Mouse (Mus musculus): Measurements from ENCODE around the gene Six5.
A peak's percentile ranks its signal among the peaks of the same experiment; 100 is the strongest.

Six5 gene

DNA sequence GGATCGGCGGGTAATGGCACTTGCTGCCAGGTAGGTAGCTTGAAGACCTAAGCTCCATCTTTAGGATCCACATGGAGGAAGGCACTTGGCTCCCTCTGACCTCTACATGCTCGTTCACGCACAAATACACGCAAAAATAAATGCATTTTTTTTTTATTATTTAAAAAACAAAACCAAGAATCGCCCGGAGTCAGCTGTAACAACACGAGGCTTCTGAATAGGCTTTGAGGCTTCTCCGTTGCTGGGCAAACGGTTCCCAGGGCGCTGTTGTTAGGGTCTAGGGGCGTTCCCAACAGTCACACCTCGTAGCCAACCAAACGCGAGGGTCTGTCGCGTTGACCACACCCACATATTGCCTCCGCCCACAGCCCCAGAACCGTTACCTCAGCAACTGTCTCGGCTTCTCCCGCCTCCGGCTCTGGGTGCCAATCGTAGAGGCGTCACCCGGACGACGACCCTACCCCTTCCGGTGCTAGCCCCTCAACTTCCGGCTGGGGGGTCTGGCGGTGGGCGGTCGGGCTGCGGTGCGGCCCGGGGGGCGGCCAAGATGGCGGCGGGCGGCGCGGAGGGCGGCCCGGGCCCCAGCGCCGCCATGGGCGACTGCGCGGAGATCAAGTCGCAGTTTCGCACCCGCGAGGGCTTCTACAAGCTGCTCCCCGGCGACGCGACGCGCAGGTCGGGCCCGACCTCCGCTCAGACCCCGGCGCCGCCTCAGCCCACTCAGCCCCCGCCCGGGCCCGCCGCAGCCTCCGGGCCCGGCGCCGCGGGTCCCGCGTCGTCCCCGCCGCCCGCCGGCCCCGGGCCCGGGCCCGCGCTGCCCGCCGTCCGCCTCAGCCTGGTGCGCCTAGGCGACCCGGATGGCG lies 18.4 kb upstream of the Six5 start, which contains the start of gene Dmwd:
Gene Dmwd, plus strand, starts transcription at position 505 of the 863 bp plus-strand sequence.
- DNase-seq (ENCODE audit: low read depth, low spot score): peak; percentile 78

DNA sequence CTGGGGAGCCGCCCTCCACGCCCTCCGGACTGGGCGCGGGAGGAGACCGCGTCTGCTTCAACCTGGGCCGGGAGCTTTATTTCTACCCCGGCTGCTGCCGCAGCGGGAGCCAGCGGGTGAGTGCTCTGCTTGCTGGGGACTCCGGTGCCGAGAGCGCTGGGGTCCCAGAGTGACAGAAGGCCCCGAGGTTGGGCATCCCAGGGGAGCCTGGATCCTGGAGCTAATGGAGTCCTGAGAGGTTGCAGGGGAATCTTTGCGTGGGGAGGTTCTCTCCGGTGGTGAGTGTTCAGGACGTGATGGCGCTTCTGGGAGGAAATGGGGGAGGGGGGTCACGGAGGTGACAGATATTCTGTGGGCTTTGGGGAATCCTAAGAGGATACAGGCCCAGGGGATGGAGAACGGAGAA lies 17.8 kb upstream of the Six5 start:
- DNase-seq (ENCODE audit: low read depth, low spot score): no peak

GRCm38 (mm10) chr7:19077761-19078160 lies 16.6 kb upstream of the Six5 start:
- no peak for DNase-seq (ENCODE audit: low read depth, low spot score)

DNA sequence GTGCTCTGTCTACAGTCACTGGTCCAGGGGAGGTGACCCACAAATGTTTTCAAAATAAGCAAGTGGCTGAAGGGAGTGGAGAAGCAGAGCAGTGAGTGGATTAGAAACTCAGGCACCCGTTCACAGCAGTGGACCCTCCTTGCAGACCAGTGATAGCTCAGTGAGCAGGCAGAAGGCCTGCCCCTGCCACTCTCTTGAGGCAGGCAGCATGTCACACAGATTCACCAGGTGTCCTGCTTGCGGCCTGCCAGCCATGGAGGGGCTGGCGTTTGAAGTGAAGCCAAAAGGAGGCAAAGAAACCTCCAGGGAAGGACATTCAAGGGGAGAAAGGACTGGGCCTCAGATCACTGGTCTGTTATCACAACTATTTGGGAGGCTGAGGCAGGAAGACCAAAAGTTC lies 15.7 kb upstream of the Six5 start:
- DNase-seq (ENCODE audit: low read depth, low spot score): no peak

DNA sequence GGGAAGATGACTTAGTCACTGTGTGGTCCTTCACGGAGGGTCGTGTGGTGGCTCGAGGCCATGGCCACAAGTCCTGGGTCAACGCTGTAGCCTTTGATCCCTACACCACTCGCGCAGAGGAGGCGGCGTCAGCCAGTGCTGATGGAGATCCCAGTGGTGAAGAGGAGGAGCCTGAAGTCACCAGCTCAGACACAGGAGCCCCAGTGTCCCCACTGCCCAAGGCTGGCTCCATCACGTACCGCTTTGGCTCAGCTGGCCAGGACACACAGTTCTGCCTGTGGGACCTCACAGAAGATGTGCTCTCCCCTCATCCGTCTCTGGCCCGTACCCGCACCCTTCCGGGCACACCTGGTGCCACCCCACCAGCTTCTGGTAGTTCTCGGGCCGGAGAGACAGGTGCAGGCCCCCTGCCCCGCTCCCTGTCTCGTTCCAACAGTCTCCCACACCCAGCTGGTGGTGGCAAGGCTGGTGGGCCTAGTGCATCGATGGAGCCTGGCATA lies 13.9 kb upstream of the Six5 start:
- no peak for DNase-seq (ENCODE audit: low read depth, low spot score)

DNA sequence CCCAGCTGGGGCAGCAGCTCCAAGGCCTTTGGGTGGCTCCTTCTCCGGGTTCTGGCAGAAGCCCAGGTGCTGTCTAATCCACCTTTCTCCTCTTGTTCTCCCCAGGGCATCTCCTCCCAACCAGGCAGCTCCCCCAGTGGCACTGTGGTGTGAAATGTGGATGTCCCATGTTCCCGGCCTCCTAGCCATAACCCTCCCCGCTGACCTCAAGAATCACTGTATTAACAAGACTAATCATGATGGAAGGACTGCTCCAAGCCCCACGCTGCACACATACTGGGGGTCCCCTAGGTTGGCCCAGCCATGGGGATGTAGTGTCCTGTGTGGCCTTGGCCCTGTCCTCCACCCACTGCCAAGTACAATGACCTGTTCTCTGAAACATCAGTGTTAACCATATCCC lies 12.2 kb upstream of the Six5 start:
- no peak for DNase-seq (ENCODE audit: low read depth, low spot score)

DNA sequence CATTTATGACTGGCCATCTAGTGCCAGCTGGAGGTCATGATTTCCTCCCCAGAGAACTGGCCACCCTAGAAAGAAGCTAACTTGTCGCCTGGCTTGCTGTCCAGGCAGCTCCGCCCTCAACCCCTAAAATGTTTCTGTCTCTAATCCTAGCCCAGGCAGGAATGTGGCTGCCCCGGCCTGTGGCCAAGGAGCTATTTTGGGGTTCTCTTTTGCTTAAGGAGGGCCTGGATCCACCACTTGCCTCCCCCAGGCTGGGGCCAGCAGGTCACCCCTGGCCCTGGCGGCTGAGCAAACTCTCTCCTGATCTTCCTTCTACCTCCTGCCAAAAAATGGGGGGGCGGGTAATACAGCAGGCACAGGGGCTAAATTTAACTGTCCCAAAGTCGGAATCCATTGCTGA lies 11.3 kb upstream of the Six5 start:
- DNase-seq (ENCODE audit: low read depth, low spot score): no peak

DNA sequence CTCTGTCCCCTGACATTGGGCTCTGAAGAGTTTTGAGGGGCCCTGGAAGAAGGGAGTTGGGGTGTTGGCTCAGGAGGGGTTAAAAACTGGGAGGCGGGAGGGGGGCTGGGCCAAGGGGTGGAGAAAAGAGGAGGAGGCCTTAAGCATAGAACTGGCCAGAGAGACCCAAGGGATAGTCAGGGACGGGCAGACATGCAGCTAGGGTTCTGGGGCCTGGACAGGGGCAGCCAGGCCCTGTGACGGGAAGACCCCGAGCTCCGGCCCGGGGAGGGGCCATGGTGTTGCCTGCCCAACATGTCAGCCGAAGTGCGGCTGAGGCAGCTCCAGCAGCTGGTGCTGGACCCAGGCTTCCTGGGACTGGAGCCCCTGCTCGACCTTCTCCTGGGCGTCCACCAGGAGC lies 10.7 kb upstream of the Six5 start, which contains the start of gene Dmpk:
Gene Dmpk, plus strand, starts transcription at position 149 of the 400 bp plus-strand sequence.
- DNase-seq (ENCODE audit: low read depth, low spot score): no peak

- DNase-seq (ENCODE audit: low read depth, low spot score): no peak
These were observed 10.1 kb upstream of the Six5 start for GRCm38 (mm10) chr7:19084277-19084771.

- DNase-seq (ENCODE audit: low read depth, low spot score): no peak
These were observed 9.4 kb upstream of the Six5 start for GRCm38 (mm10) chr7:19084921-19085473.

DNA sequence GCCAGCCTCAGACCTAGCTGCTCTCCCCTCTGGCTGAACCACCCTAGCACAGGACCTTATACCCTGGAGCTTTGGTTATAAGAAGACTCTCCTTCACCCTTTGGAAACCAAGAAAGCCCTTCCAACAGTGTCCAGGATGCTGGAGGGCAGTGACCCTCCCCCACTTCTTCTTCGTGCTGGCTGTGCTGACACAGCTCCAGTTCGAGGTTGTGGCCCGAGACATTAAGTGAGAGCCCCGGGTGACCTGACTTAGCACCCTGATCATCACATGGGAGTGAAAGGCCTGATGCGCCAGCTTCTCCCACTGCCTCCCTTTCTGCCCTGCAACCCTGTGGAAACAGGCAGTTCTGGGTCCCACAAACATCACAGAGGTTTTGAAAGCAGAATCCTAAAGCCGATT lies 8.9 kb upstream of the Six5 start:
- DNase-seq (ENCODE audit: low read depth, low spot score): no peak

DNA sequence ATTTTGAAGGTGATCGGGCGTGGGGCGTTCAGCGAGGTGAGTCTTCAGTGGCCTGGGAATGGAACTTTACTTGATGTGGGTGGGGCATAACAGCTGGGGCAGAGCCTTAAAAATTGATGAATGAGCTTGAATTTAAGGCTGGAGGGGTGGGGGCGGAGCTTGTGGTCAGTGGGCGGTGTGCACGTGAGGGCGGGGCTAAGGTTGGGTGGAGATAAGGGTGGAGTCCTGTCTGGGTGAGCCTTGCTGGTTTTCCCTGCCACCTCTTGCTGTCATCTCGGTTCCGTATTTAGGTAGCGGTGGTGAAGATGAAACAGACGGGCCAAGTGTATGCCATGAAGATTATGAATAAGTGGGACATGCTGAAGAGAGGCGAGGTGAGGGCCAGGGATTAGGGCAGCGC lies 8.4 kb upstream of the Six5 start:
- DNase-seq (ENCODE audit: low read depth, low spot score): no peak

DNA sequence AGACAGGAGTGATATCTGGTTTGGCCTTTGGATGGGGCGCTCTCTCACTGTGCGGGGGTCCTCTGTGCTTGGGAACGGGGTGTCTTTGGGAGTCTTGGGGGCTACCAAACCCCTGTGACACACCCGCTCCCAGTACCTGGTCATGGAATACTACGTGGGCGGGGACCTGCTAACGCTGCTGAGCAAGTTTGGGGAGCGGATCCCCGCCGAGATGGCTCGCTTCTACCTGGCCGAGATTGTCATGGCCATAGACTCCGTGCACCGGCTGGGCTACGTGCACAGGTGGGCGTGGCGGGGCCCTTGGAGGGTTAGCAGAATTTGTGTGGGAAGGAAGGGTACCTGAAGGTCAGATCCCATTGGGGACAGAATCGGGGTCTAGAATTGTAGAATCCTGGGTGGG lies 7.6 kb upstream of the Six5 start:
- DNase-seq (ENCODE audit: low read depth, low spot score): no peak

DNA sequence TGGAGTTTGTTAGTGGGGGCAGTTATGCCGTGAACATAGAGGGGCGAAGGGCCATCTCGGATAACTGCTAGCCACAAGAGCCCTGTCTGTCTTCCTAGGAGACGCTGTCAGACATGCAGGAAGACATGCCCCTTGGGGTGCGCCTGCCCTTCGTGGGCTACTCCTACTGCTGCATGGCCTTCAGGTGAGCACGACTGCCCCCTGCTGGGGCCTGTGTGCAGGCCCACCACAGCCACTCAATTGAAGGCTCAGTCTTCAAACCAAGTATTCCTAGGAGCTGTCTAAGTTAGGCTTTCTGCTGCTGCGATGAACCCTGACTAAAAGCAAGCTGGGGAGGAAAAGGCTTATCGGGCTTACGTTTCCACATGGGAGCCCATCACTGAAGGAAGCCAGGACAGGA lies 5.6 kb upstream of the Six5 start:
- no peak for DNase-seq (ENCODE audit: low read depth, low spot score)

DNA sequence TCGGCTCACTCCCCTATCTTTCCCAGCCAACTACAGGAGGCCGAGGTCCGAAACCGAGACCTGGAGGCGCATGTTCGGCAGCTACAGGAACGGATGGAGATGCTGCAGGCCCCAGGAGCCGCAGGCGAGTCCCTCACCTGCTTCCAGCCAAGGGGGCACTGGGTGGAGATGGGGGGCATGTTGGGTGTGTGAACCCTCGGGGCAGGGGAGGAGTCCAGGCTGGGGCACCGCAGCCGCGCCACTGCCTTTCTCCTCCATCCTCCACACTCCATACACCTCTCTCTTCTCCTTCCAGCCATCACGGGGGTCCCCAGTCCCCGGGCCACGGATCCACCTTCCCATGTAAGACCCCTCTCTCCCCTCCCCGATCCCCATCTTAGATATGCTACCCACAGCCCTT lies 2.5 kb upstream of the Six5 start:
- no peak for DNase-seq (ENCODE audit: low read depth, low spot score)

- no peak for DNase-seq (ENCODE audit: low read depth, low spot score)
These were observed 1.8 kb upstream of the Six5 start for GRCm38 (mm10) chr7:19092381-19093173.

DNA sequence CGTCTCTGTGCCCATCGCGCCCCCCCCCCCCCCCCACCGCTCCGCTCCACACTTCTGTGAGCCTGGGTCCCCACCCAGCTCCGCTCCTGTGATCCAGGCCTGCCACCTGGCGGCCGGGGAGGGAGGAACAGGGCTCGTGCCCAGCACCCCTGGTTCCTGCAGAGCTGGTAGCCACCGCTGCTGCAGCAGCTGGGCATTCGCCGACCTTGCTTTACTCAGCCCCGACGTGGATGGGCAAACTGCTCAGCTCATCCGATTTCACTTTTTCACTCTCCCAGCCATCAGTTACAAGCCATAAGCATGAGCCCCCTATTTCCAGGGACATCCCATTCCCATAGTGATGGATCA lies 1.2 kb upstream of the Six5 start:
- DNase-seq (ENCODE audit: low read depth, low spot score): no peak

- peak; percentile 39 for DNase-seq (ENCODE audit: low read depth, low spot score)
These were observed 633 bp upstream of the Six5 start for GRCm38 (mm10) chr7:19093537-19094385.

- no peak for DNase-seq (ENCODE audit: low read depth, low spot score)
These were observed 694 bp downstream of the Six5 start for GRCm38 (mm10) chr7:19094826-19095750.

DNA sequence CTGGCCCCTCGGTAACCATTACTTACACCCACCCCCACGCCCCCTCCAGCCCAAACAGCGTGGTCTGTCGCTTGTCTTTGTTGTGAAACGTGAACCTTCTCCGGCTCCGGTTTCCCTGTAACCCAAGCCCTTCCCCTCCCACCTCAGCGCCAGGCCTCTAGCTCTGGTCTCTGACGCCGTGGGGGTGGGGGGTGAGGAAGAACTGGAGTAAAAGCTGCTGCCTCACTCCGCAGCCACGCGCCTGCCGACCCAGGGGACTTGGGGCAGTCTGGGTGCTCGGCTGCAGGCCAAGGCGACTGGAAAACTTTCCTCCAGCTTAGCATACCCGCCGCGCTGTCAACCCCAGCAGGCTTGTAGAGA lies 1.3 kb downstream of the Six5 start:
- no peak for DNase-seq (ENCODE audit: low read depth, low spot score)

All from retina, adult 2 months (tissue).